Mouse (Mus musculus) G1E (cell line): ENCODE measurements around the gene Usp3.

Experiments
- CTCF ChIP-seq: IDR thresholded peaks from 2 replicates; pipeline ENCODE4 v1.5.1; 2012; ENCODE audit warnings: low read depth, low read length, inconsistent platforms, mixed read lengths
- GATA1 ChIP-seq: IDR thresholded peaks from 2 replicates; pipeline ENCODE4 v1.6.1; 2012; ENCODE audit warnings: borderline replicate concordance, low read length, inconsistent platforms, mixed read lengths
- GATA2 ChIP-seq: IDR thresholded peaks from 2 replicates; pipeline ENCODE4 v1.6.1; 2012; ENCODE audit warnings: low read depth, low read length, inconsistent platforms, borderline replicate concordance
- POLR2AphosphoS5 ChIP-seq: IDR thresholded peaks from 2 replicates; pipeline ENCODE4 v1.6.1; 2012; ENCODE audit warnings: low read depth, low read length, inconsistent platforms; ENCODE audit not compliant: insufficient replicate concordance
- TAL1 ChIP-seq: conservative IDR thresholded peaks from 2 replicates; pipeline ENCODE4 v1.6.1; 2012; ENCODE audit warnings: low read depth, low read length, inconsistent platforms, mixed read lengths

GRCm38 (mm10) chr9:66516296-66516940 is 76.5 kb downstream of the Usp3 start:
- no peak for TF ChIP-seq CTCF
- no peak for TF ChIP-seq TAL1
- TF ChIP-seq GATA2: no peak
- no peak for TF ChIP-seq POLR2AphosphoS5
- no peak for TF ChIP-seq GATA1
